In genomic region chr7:122477566-122478564, GRCm38 (mm10) we compare ENCODE assay signal across 15 mouse cellular contexts.
DNase-seq lines count a peak whose midpoint lies in the region; ATAC-seq and TF ChIP-seq lines count a peak whose summit lies in the region.
"Had no signal": no experiment of that assay in that cellular context is flagged by ENCODE, and none has a peak within 500 bp of the region (broad histone marks: within the 10 kb centered on the region; RNA-seq: fewer than 3 reads in every experiment).

No protein-coding gene starts in this region.

- no peaks in the 10 kb centered on the region for H3K9me3 ChIP-seq in kidney, postnatal 0 days (replicated peaks; ENCODE audit: low read length)
- 0 out of 2 replicates have a peak, but pooled peaks cover 7% of the 10 kb centered on the region for H3K9me3 ChIP-seq in kidney, embryonic 15.5 days (replicated peaks)
- H3K9me3 ChIP-seq in hindbrain, embryonic 11.5 days (ENCODE audit: control insufficient read depth, low read length) = no peaks in the 10 kb centered on the region; the same call in 1 of the 2 replicates
- H3K9me3 ChIP-seq in midbrain, postnatal 0 days (ENCODE audit: low read length) = no peaks in the 10 kb centered on the region

- H3K4me1 ChIP-seq in kidney, postnatal 0 days (replicated peaks; ENCODE audit: insufficient read depth, low read length) = no peaks in the 10 kb centered on the region
- H3K4me1 ChIP-seq in kidney, embryonic 15.5 days = peaks cover 13% of the 10 kb centered on the region
- peaks cover 5% of the 10 kb centered on the region; the same call in 1 of the 2 replicates for H3K4me1 ChIP-seq in hindbrain, embryonic 11.5 days (replicated peaks; ENCODE audit: control insufficient read depth, insufficient read depth, low read length)
- peaks cover 11% of the 10 kb centered on the region; the same call in 1 of the 2 replicates for H3K4me1 ChIP-seq in midbrain, postnatal 0 days (ENCODE audit: insufficient read depth, low read length)
- H3K4me1 ChIP-seq: liver, embryonic 13.5 days had no signal

- ATAC-seq in kidney, postnatal 0 days (replicated peaks; ENCODE audit: low FRiP score, low read depth) = no peak
- ATAC-seq in kidney, embryonic 15.5 days (replicated peaks; ENCODE audit: low FRiP score) = no peak
- ATAC-seq in hindbrain, embryonic 11.5 days (ENCODE audit: low FRiP score) = peak; percentile 74
- peak; percentile 60 for ATAC-seq in midbrain, postnatal 0 days (ENCODE audit: low FRiP score)

- H3K4me3 ChIP-seq in kidney, postnatal 0 days (replicated peaks; ENCODE audit: low read depth, low read length) = no peak overlapping the region
- no peak overlapping the region for H3K4me3 ChIP-seq in kidney, embryonic 15.5 days (replicated peaks)
- H3K4me3 ChIP-seq in hindbrain, embryonic 11.5 days (ENCODE audit: low read depth, low read length) = no peak overlapping the region
- H3K4me3 ChIP-seq in midbrain, postnatal 0 days (ENCODE audit: low read depth, low read length) = no peak overlapping the region
- H3K4me3 ChIP-seq: erythroblast, embryonic 14.5 days; liver, embryonic 13.5 days; megakaryocyte, embryonic 14.5 days had no signal

- H3K4me2 ChIP-seq in kidney, postnatal 0 days (ENCODE audit: low read length) = no peak overlapping the region
- no peak overlapping the region for H3K4me2 ChIP-seq in kidney, embryonic 15.5 days
- peak overlapping the region; percentile 9 for H3K4me2 ChIP-seq in hindbrain, embryonic 11.5 days (replicated peaks; ENCODE audit: low read depth, low read length)
- H3K4me2 ChIP-seq in midbrain, postnatal 0 days (ENCODE audit: low read depth, low read length, poor library complexity, severe bottlenecking) = no peak overlapping the region
- H3K4me2 ChIP-seq: liver, embryonic 13.5 days had no signal

- no peak for TF ChIP-seq CTCF in kidney, postnatal 0 days (IDR thresholded peaks at IDR 0.05; ENCODE audit: low read depth)
- TF ChIP-seq CTCF in midbrain, postnatal 0 days (IDR thresholded peaks at IDR 0.05) = no peak

- peak; percentile 3 for DNase-seq in kidney, postnatal 0 days (ENCODE audit: low spot score)
- DNase-seq in embryo, embryonic 10 days (ENCODE audit: low spot score) = peak; percentile 52
- peak; percentile 62 for DNase-seq in hindbrain, embryonic 11.5 days (ENCODE audit: low spot score)
- peak; percentile 52 for DNase-seq in midbrain, postnatal 0 days (ENCODE audit: low spot score)
- DNase-seq in adrenal gland, adult 18-20 months (ENCODE audit: low spot score in 2 of 2) = no peak
- no peak for DNase-seq in adrenal gland, adult (ENCODE audit: inconsistent age in 2 of 2, low spot score in 1 of 2)
- DNase-seq in adrenal gland, adult 2 months = no peak
- DNase-seq: cerebellum, adult 11-12 months; heart, adult 18-20 months; layer of hippocampus, adult 9-11 months; liver, embryonic 13.5 days; right cerebral cortex, postnatal 4 days had no signal

- H3K27ac ChIP-seq in kidney, postnatal 0 days = no peak overlapping the region
- H3K27ac ChIP-seq in kidney, embryonic 15.5 days = no peak overlapping the region
- peak overlapping the region; percentile 80 for H3K27ac ChIP-seq in hindbrain, embryonic 11.5 days (ENCODE audit: low read depth, low read length)
- peak overlapping the region; percentile 66 for H3K27ac ChIP-seq in midbrain, postnatal 0 days (ENCODE audit: low read depth, low read length)
- H3K27ac ChIP-seq: liver, embryonic 13.5 days had no signal

- no peak overlapping the region for H3K9ac ChIP-seq in kidney, postnatal 0 days (ENCODE audit: low read depth, low read length)
- H3K9ac ChIP-seq in kidney, embryonic 15.5 days = no peak overlapping the region
- peak overlapping the region; percentile 35; the same call in 1 of the 2 replicates for H3K9ac ChIP-seq in hindbrain, embryonic 11.5 days (ENCODE audit: low read depth, low read length)
- H3K9ac ChIP-seq in midbrain, postnatal 0 days (replicated peaks; ENCODE audit: low read length, poor library complexity, severe bottlenecking) = peak overlapping the region; percentile 36
- H3K9ac ChIP-seq: liver, embryonic 13.5 days had no signal

- H3K36me3 ChIP-seq in kidney, postnatal 0 days (ENCODE audit: insufficient read depth, low read length) = no peaks in the 10 kb centered on the region
- H3K36me3 ChIP-seq in kidney, embryonic 15.5 days = no peaks in the 10 kb centered on the region
- H3K36me3 ChIP-seq in hindbrain, embryonic 11.5 days (ENCODE audit: control insufficient read depth, insufficient read depth, low read length) = no peaks in the 10 kb centered on the region
- H3K36me3 ChIP-seq in midbrain, postnatal 0 days (ENCODE audit: insufficient read depth, low read length) = no peaks in the 10 kb centered on the region
- H3K36me3 ChIP-seq: liver, embryonic 13.5 days had no signal

- 12% methylated on average over 21 of the region's 21 CpGs for WGBS in kidney, postnatal 0 days
- WGBS in kidney, embryonic 15.5 days = 10% methylated on average over 21 of the region's 21 CpGs
- WGBS in hindbrain, embryonic 11.5 days = 11% methylated on average over 21 of the region's 21 CpGs
- WGBS in midbrain, postnatal 0 days = 9% methylated on average over 21 of the region's 21 CpGs

- no peaks in the 10 kb centered on the region; the same call in 1 of the 2 replicates for H3K27me3 ChIP-seq in kidney, postnatal 0 days (ENCODE audit: insufficient read depth, low read length)
- 0 out of 2 replicates have a peak, but pooled peaks cover 5% of the 10 kb centered on the region for H3K27me3 ChIP-seq in kidney, embryonic 15.5 days
- H3K27me3 ChIP-seq in hindbrain, embryonic 11.5 days (ENCODE audit: control insufficient read depth, insufficient read depth, low read length) = no peaks in the 10 kb centered on the region
- no peaks in the 10 kb centered on the region for H3K27me3 ChIP-seq in midbrain, postnatal 0 days (ENCODE audit: insufficient read depth, low read length)
- H3K27me3 ChIP-seq: liver, embryonic 13.5 days had no signal

Comparison
In these comparisons a context has a peak if more than half of its experiments do, and no peak if none do; other contexts are left out.
1. ATAC-seq: peak in hindbrain, embryonic 11.5 days (single experiment) and midbrain, postnatal 0 days (single experiment); none in kidney, postnatal 0 days (single experiment) and kidney, embryonic 15.5 days (single experiment).
2. DNase-seq: peak in kidney, postnatal 0 days (single experiment), embryo, embryonic 10 days (single experiment), hindbrain, embryonic 11.5 days (single experiment) and midbrain, postnatal 0 days (single experiment); none in adrenal gland, adult 18-20 months (0 of 2), adrenal gland, adult (0 of 2) and adrenal gland, adult 2 months (single experiment).
3. H3K27ac ChIP-seq: peak in hindbrain, embryonic 11.5 days (single experiment) and midbrain, postnatal 0 days (single experiment); none in kidney, postnatal 0 days (single experiment) and kidney, embryonic 15.5 days (single experiment).
4. H3K9ac ChIP-seq: peak in hindbrain, embryonic 11.5 days (single experiment) and midbrain, postnatal 0 days (single experiment); none in kidney, postnatal 0 days (single experiment) and kidney, embryonic 15.5 days (single experiment).